Mouse (Mus musculus) olfactory bulb, adult 2 months (tissue): ENCODE data around the gene Spata33.

ENCODE experiments used
- CTCF ChIP-seq: fragments of 200-500 bp; IDR thresholded peaks from 2 replicates; pipeline ENCODE4 v1.5.1; 2012; ENCODE audit warnings: low read depth, mild to moderate bottlenecking, low read length, moderate library complexity; ENCODE audit not compliant: insufficient read depth
- POLR2A ChIP-seq: fragments of 200-500 bp; IDR thresholded peaks from 2 replicates; pipeline ENCODE4 v1.6.1; 2012; ENCODE audit warnings: mild to moderate bottlenecking, low read depth, low read length, moderate library complexity; ENCODE audit not compliant: insufficient read depth

DNA sequence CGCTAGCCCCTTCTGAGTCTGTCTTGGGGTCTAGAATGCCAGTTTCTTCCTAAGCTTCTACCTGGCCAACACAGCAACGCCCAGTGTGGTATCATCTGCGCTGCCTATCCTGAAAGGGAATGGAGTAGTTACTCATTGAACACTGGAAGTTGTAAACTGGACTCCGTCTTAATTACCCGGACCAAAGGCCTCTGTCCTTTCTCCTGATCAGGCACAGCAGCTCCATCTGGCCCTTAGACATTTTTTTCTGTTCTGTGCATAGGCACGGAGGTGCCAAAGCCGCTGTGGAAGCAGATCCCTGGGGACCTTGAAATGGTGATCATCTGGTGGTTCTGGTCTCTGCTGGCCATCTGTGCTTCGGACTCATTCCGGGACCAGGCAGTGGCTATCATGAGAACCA lies 18.9 kb upstream of the Spata33 start:
- no peak for TF ChIP-seq CTCF
- no peak for TF ChIP-seq POLR2A
